Mouse (Mus musculus): Measurements from ENCODE around the gene Sec24d. TPM values are rescaled to one million over a fixed set of nuclear protein-coding genes. Genes with fewer than 3 reads are reported as not detected.
"Not testable (repeated sequence)": the region's sequence is repeated elsewhere in the genome, so short reads cannot be mapped to it uniquely, and the experiment has no call there.

Gene Sec24d
- polyA plus RNA-seq, 1 experiment, result 227 TPM

- TF ChIP-seq POLR2A (IDR thresholded peaks at IDR 0.05; ENCODE audit: low read depth, low read length) (no peak), CTCF (IDR thresholded peaks at IDR 0.05; ENCODE audit: extremely low read depth, insufficient read length, insufficient replicate concordance, low read depth, low read length) (no peak)
- Histone ChIP-seq H3K4me3 (ENCODE audit: low read depth, low read length) (no peak overlapping the region), H3K4me1 (ENCODE audit: control insufficient read depth, insufficient read depth, insufficient read length, low read length) (no peaks in the 10 kb centered on the region), H3K27ac (ENCODE audit: insufficient read depth, low read depth, low read length) (no peak overlapping the region), H3K36me3 (ENCODE audit: control insufficient read depth, insufficient read depth, low read length) (peaks cover 59% of the 10 kb centered on the region), H3K27me3 (ENCODE audit: control insufficient read depth, insufficient read depth, low read length) (no peaks in the 10 kb centered on the region)
- 56% methylated on average over 2 of the region's 2 CpGs for WGBS
These were observed 84.3 kb downstream of the Sec24d start for GRCm38 (mm10) chr3:123351519-123351918.

GRCm38 (mm10) chr3:123353183-123353582 lies 85.9 kb downstream of the Sec24d start:
- peaks cover 67% of the 10 kb centered on the region for H3K36me3 ChIP-seq (ENCODE audit: control insufficient read depth, insufficient read depth, low read length)
- WGBS, result 61% methylated on average over 6 of the region's 6 CpGs
- H3K4me1 ChIP-seq (ENCODE audit: control insufficient read depth, insufficient read depth, insufficient read length, low read length), result no peaks in the 10 kb centered on the region
- TF ChIP-seq CTCF (IDR thresholded peaks at IDR 0.05; ENCODE audit: extremely low read depth, insufficient read length, insufficient replicate concordance, low read depth, low read length) (no peak), POLR2A (IDR thresholded peaks at IDR 0.05; ENCODE audit: low read depth, low read length) (no peak)
- no peak overlapping the region for H3K4me3 ChIP-seq (ENCODE audit: low read depth, low read length)
- no peaks in the 10 kb centered on the region for H3K27me3 ChIP-seq (ENCODE audit: control insufficient read depth, insufficient read depth, low read length)
- H3K27ac ChIP-seq (ENCODE audit: insufficient read depth, low read depth, low read length), result no peak overlapping the region

GRCm38 (mm10) chr3:123353661-123354060 lies 86.4 kb downstream of the Sec24d start:
- H3K36me3 ChIP-seq (ENCODE audit: control insufficient read depth, insufficient read depth, low read length), result peaks cover 64% of the 10 kb centered on the region
- no peaks in the 10 kb centered on the region for H3K4me1 ChIP-seq (ENCODE audit: control insufficient read depth, insufficient read depth, insufficient read length, low read length)
- 91% methylated on average over 12 of the region's 12 CpGs for WGBS
- TF ChIP-seq POLR2A (IDR thresholded peaks at IDR 0.05; ENCODE audit: low read depth, low read length), result no peak
- no peak for TF ChIP-seq CTCF (IDR thresholded peaks at IDR 0.05; ENCODE audit: extremely low read depth, insufficient read length, insufficient replicate concordance, low read depth, low read length)
- H3K4me3 ChIP-seq (ENCODE audit: low read depth, low read length), result no peak overlapping the region
- no peaks in the 10 kb centered on the region for H3K27me3 ChIP-seq (ENCODE audit: control insufficient read depth, insufficient read depth, low read length)
- H3K27ac ChIP-seq (ENCODE audit: insufficient read depth, low read depth, low read length), result no peak overlapping the region

DNA sequence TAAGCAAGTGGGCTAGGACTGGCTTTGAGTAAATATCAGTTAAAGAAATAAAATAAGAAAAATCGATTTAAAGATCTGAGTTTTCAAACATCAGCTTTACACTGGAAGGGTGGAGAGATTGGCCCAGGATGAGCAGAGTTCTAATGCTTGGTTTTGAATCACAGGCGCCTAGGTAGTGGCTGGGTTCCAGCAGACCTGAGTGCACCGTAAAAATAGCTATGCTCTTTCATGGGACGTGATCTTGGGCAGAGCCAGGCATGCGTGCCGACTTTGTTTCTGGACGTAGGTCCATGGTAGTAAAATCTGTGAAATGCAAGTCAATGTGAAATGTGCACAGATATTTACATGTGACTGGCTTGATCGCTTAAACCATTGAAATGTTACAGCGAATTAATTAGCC lies 87.1 kb downstream of the Sec24d start:
- H3K4me3 ChIP-seq (ENCODE audit: low read depth, low read length), result no peak overlapping the region
- H3K27me3 ChIP-seq (ENCODE audit: control insufficient read depth, insufficient read depth, low read length), result no peaks in the 10 kb centered on the region
- TF ChIP-seq POLR2A (IDR thresholded peaks at IDR 0.05; ENCODE audit: low read depth, low read length) (no peak), CTCF (IDR thresholded peaks at IDR 0.05; ENCODE audit: extremely low read depth, insufficient read length, insufficient replicate concordance, low read depth, low read length) (no peak)
- peaks cover 68% of the 10 kb centered on the region for H3K36me3 ChIP-seq (ENCODE audit: control insufficient read depth, insufficient read depth, low read length)
- no peaks in the 10 kb centered on the region for H3K4me1 ChIP-seq (ENCODE audit: control insufficient read depth, insufficient read depth, insufficient read length, low read length)
- 91% methylated on average over 9 of the region's 9 CpGs for WGBS
- H3K27ac ChIP-seq (ENCODE audit: insufficient read depth, low read depth, low read length), result no peak overlapping the region

DNA sequence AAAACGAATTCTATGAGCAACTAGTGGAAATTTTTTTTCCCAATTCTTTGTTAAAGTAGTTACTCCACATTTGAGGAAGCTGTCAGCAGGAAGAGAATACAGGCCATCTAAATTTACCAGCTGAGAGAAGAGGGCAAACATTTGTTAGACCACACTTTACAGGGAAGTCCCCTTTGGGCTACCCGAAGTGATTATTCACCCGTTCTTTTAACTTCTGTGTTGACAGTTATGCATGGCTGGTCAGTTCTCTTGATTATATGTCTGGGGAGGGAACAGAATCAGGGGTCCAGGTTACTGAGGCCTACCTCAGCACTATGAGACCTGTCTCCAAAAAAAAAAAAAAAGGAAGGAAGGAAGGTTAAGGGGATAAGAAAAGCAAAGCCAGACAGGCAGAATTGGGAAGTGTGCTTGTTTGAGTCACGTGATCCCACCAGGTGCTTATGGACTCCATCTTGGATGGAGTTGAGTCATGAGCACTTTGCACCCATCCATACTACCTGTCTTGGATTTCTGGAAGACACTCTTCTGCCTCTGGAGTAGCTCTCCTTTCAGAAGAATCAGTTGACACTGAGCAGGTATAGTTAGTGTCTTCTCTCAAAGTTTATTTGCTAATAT lies 89.2 kb downstream of the Sec24d start:
- H3K4me3 ChIP-seq (ENCODE audit: low read depth, low read length), result no peak overlapping the region
- H3K36me3 ChIP-seq (ENCODE audit: control insufficient read depth, insufficient read depth, low read length), result peaks cover 69% of the 10 kb centered on the region
- H3K4me1 ChIP-seq (ENCODE audit: control insufficient read depth, insufficient read depth, insufficient read length, low read length), result no peaks in the 10 kb centered on the region
- no peaks in the 10 kb centered on the region for H3K27me3 ChIP-seq (ENCODE audit: control insufficient read depth, insufficient read depth, low read length)
- WGBS, result 70% methylated on average over 4 of the region's 4 CpGs
- H3K27ac ChIP-seq (ENCODE audit: insufficient read depth, low read depth, low read length), result no peak overlapping the region
- TF ChIP-seq POLR2A (IDR thresholded peaks at IDR 0.05; ENCODE audit: low read depth, low read length) (no peak), CTCF (IDR thresholded peaks at IDR 0.05; ENCODE audit: extremely low read depth, insufficient read length, insufficient replicate concordance, low read depth, low read length) (no peak)

DNA sequence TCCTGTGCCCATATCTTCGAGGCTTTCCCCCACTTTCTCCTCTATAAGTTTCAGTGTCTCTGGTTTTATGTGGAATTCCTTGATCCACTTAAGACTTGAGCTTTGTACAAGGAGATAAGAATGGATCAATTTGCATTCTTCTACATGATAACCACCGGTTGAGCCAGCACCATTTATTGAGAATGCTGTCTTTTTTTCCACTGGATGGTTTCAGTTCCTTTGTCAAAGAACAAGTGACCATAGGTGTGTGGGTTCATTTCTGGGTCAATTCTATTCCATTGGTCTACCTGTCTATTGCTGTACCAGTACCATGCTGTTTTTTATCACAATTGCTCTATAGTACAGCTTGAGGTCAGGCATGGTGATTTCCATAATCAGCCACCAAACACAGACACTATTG lies 99.6 kb downstream of the Sec24d start:
- H3K27me3 ChIP-seq (ENCODE audit: control insufficient read depth, insufficient read depth, low read length); H3K4me3 ChIP-seq (ENCODE audit: low read depth, low read length); H3K27ac ChIP-seq (ENCODE audit: insufficient read depth, low read depth, low read length); H3K4me1 ChIP-seq (ENCODE audit: control insufficient read depth, insufficient read depth, insufficient read length, low read length): not testable (repeated sequence)
- H3K36me3 ChIP-seq (ENCODE audit: control insufficient read depth, insufficient read depth, low read length), result peaks cover 54% of the 10 kb centered on the region
- WGBS, result 28% methylated on average over 2 of the region's 2 CpGs

GRCm38 (mm10) chr3:123369161-123369560 lies 101.9 kb downstream of the Sec24d start:
- no peak for TF ChIP-seq POLR2A (IDR thresholded peaks at IDR 0.05; ENCODE audit: low read depth, low read length)
- TF ChIP-seq CTCF (IDR thresholded peaks at IDR 0.05; ENCODE audit: extremely low read depth, insufficient read length, insufficient replicate concordance, low read depth, low read length), result no peak
- H3K27ac ChIP-seq (ENCODE audit: insufficient read depth, low read depth, low read length), result no peak overlapping the region
- peaks cover 40% of the 10 kb centered on the region for H3K36me3 ChIP-seq (ENCODE audit: control insufficient read depth, insufficient read depth, low read length)
- no peaks in the 10 kb centered on the region for H3K27me3 ChIP-seq (ENCODE audit: control insufficient read depth, insufficient read depth, low read length)
- WGBS, result 78% methylated on average over 12 of the region's 12 CpGs
- no peaks in the 10 kb centered on the region for H3K4me1 ChIP-seq (ENCODE audit: control insufficient read depth, insufficient read depth, insufficient read length, low read length)
- H3K4me3 ChIP-seq (ENCODE audit: low read depth, low read length), result no peak overlapping the region
